ENCODE assay signal across 17 mouse cellular contexts in the genomic region with DNA sequence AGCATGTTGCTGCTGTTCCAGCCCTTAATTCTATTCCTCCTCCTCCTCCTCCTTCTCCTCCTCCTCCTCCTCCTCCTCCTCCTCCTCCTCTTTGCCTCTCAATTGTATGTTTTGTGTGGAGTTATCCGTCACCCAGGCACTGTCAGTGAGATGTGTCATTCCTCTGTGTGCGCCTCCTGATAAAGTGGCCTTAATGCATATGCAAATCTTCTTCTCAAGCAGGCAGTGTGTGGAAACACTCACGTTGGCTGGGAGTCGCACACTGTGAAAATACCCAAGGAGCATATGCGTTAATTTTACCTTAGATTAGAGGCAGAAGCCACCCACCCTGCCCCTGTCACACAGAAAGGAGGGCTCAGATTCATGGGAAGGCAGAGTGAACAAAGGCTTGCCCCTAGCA.
DNase-seq lines count a peak whose midpoint lies in the region; ATAC-seq and TF ChIP-seq lines count a peak whose summit lies in the region.
"Had no signal": no experiment of that assay in that cellular context is flagged by ENCODE, and none has a peak within 500 bp of the region (broad histone marks: within the 10 kb centered on the region; RNA-seq: fewer than 3 reads in every experiment).

No protein-coding gene starts in this region.

- no peaks in the 10 kb centered on the region for H3K9me3 ChIP-seq in hindbrain, embryonic 11.5 days (ENCODE audit: control insufficient read depth, low read length)
- H3K9me3 ChIP-seq in hindbrain, embryonic 16.5 days (ENCODE audit: control insufficient read depth, low read length) = no peaks in the 10 kb centered on the region
- no peaks in the 10 kb centered on the region for H3K9me3 ChIP-seq in midbrain, embryonic 14.5 days (ENCODE audit: control insufficient read depth, low read length)
- H3K9me3 ChIP-seq in midbrain, postnatal 0 days (ENCODE audit: low read length) = no peaks in the 10 kb centered on the region
- no peaks in the 10 kb centered on the region for H3K9me3 ChIP-seq in forebrain, embryonic 14.5 days (replicated peaks; ENCODE audit: control insufficient read depth, low read length)
- H3K9me3 ChIP-seq in liver, embryonic 16.5 days (replicated peaks; ENCODE audit: control insufficient read depth, low read length) = no peaks in the 10 kb centered on the region
- H3K9me3 ChIP-seq: hindbrain, embryonic 15.5 days had no signal

- H3K27me3 ChIP-seq in hindbrain, embryonic 11.5 days (ENCODE audit: control insufficient read depth, insufficient read depth, low read length) = no peaks in the 10 kb centered on the region
- no peaks in the 10 kb centered on the region for H3K27me3 ChIP-seq in hindbrain, embryonic 16.5 days (replicated peaks; ENCODE audit: control insufficient read depth, insufficient read depth, low read length)
- no peaks in the 10 kb centered on the region; the same call in 1 of the 2 replicates for H3K27me3 ChIP-seq in midbrain, embryonic 14.5 days (ENCODE audit: control insufficient read depth, insufficient read depth, low read length)
- no peaks in the 10 kb centered on the region for H3K27me3 ChIP-seq in midbrain, postnatal 0 days (ENCODE audit: insufficient read depth, low read length)
- no peaks in the 10 kb centered on the region for H3K27me3 ChIP-seq in forebrain, embryonic 14.5 days (replicated peaks; ENCODE audit: control insufficient read depth, insufficient read depth, low read length)
- H3K27me3 ChIP-seq in liver, embryonic 16.5 days (ENCODE audit: control insufficient read depth, insufficient read depth, low read depth, low read length) = no peaks in the 10 kb centered on the region
- H3K27me3 ChIP-seq: hindbrain, embryonic 15.5 days had no signal

- no peaks in the 10 kb centered on the region for H3K4me1 ChIP-seq in hindbrain, embryonic 11.5 days (replicated peaks; ENCODE audit: control insufficient read depth, insufficient read depth, low read length)
- no peaks in the 10 kb centered on the region for H3K4me1 ChIP-seq in hindbrain, embryonic 16.5 days (ENCODE audit: control insufficient read depth, insufficient read depth, low read depth, low read length)
- no peaks in the 10 kb centered on the region for H3K4me1 ChIP-seq in midbrain, embryonic 14.5 days (ENCODE audit: control insufficient read depth, insufficient read depth, low read length)
- no peaks in the 10 kb centered on the region for H3K4me1 ChIP-seq in midbrain, postnatal 0 days (ENCODE audit: insufficient read depth, low read length)
- H3K4me1 ChIP-seq in forebrain, embryonic 14.5 days (ENCODE audit: control insufficient read depth, insufficient read depth, low read length) = peaks cover 5% of the 10 kb centered on the region; the same call in 1 of the 2 replicates
- H3K4me1 ChIP-seq in liver, embryonic 16.5 days (ENCODE audit: control insufficient read depth, low read depth, low read length) = no peaks in the 10 kb centered on the region

- H3K36me3 ChIP-seq in hindbrain, embryonic 11.5 days (ENCODE audit: control insufficient read depth, insufficient read depth, low read length) = no peaks in the 10 kb centered on the region
- H3K36me3 ChIP-seq in hindbrain, embryonic 16.5 days (ENCODE audit: control insufficient read depth, insufficient read depth, low read length) = no peaks in the 10 kb centered on the region
- H3K36me3 ChIP-seq in midbrain, embryonic 14.5 days (ENCODE audit: control insufficient read depth, insufficient read depth, low read length) = no peaks in the 10 kb centered on the region
- H3K36me3 ChIP-seq in midbrain, postnatal 0 days (ENCODE audit: insufficient read depth, low read length) = no peaks in the 10 kb centered on the region
- no peaks in the 10 kb centered on the region for H3K36me3 ChIP-seq in forebrain, embryonic 14.5 days (ENCODE audit: control insufficient read depth, insufficient read depth, low read length)
- H3K36me3 ChIP-seq in liver, embryonic 16.5 days (ENCODE audit: control insufficient read depth, insufficient read depth) = no peaks in the 10 kb centered on the region
- H3K36me3 ChIP-seq: hindbrain, embryonic 15.5 days had no signal

- DNase-seq in hindbrain, embryonic 11.5 days (ENCODE audit: low spot score) = peak; percentile 10
- DNase-seq in midbrain, embryonic 14.5 days = peak; percentile 41
- no peak for DNase-seq in midbrain, postnatal 0 days (ENCODE audit: low spot score)
- peak; percentile 58 for DNase-seq in forebrain, embryonic 14.5 days (ENCODE audit: low spot score)
- no peak for DNase-seq in gastrocnemius, postnatal 25 days
- DNase-seq in thymus, postnatal 0 days (ENCODE audit: low spot score) = no peak
- DNase-seq: cerebellum, adult 18-20 months; kidney, adult 18-20 months; kidney, postnatal 25 days; layer of hippocampus, adult 9-11 months; lung, adult 2 months; lung, postnatal 4 days; right cerebral cortex, postnatal 4 days; thymus, adult 18-20 months had no signal

- H3K27ac ChIP-seq in hindbrain, embryonic 11.5 days (ENCODE audit: low read depth, low read length) = no peak overlapping the region
- no peak overlapping the region for H3K27ac ChIP-seq in hindbrain, embryonic 16.5 days (ENCODE audit: low read depth, low read length)
- H3K27ac ChIP-seq in midbrain, embryonic 14.5 days (replicated peaks; ENCODE audit: low read depth, low read length) = no peak overlapping the region
- H3K27ac ChIP-seq in midbrain, postnatal 0 days (ENCODE audit: low read depth, low read length) = no peak overlapping the region
- H3K27ac ChIP-seq in forebrain, embryonic 14.5 days (ENCODE audit: low read depth, low read length) = 0 out of 2 replicates have a peak overlapping the region, but pooled peaks have one; percentile 14
- no peak overlapping the region for H3K27ac ChIP-seq in liver, embryonic 16.5 days (ENCODE audit: low read length)
- H3K27ac ChIP-seq: hindbrain, embryonic 15.5 days had no signal

- no peak overlapping the region for H3K4me2 ChIP-seq in hindbrain, embryonic 11.5 days (replicated peaks; ENCODE audit: low read depth, low read length)
- H3K4me2 ChIP-seq in hindbrain, embryonic 16.5 days (ENCODE audit: low read length) = no peak overlapping the region
- H3K4me2 ChIP-seq in midbrain, embryonic 14.5 days (ENCODE audit: low read length) = no peak overlapping the region
- no peak overlapping the region for H3K4me2 ChIP-seq in midbrain, postnatal 0 days (ENCODE audit: low read depth, low read length, poor library complexity, severe bottlenecking)
- no peak overlapping the region for H3K4me2 ChIP-seq in forebrain, embryonic 14.5 days (ENCODE audit: low read length)
- no peak overlapping the region for H3K4me2 ChIP-seq in liver, embryonic 16.5 days (ENCODE audit: low read depth, low read length)
- H3K4me2 ChIP-seq: hindbrain, embryonic 15.5 days had no signal

- WGBS in hindbrain, embryonic 11.5 days = 15% methylated on average over 5 of the region's 5 CpGs
- WGBS in hindbrain, embryonic 16.5 days = 13% methylated on average over 5 of the region's 5 CpGs
- 11% methylated on average over 5 of the region's 5 CpGs for WGBS in midbrain, embryonic 14.5 days
- 20% methylated on average over 5 of the region's 5 CpGs for WGBS in midbrain, postnatal 0 days
- 14% methylated on average over 5 of the region's 5 CpGs for WGBS in forebrain, embryonic 14.5 days
- WGBS in liver, embryonic 16.5 days (ENCODE audit: insufficient replicate concordance) = 14% methylated on average over 5 of the region's 5 CpGs

- ATAC-seq in hindbrain, embryonic 11.5 days (ENCODE audit: low FRiP score) = peak; percentile 64
- no peak for ATAC-seq in hindbrain, embryonic 16.5 days
- no peak for ATAC-seq in midbrain, embryonic 14.5 days (ENCODE audit: low FRiP score, low TSS enrichment)
- ATAC-seq in midbrain, postnatal 0 days (ENCODE audit: low FRiP score) = no peak
- peak; percentile 55; the same call in 1 of the 2 replicates for ATAC-seq in forebrain, embryonic 14.5 days
- peak; percentile 48; the same call in 1 of the 2 replicates for ATAC-seq in liver, embryonic 16.5 days (ENCODE audit: low read depth)

- H3K9ac ChIP-seq in hindbrain, embryonic 11.5 days (ENCODE audit: low read depth, low read length) = no peak overlapping the region
- H3K9ac ChIP-seq in hindbrain, embryonic 16.5 days (ENCODE audit: low read depth, low read length) = no peak overlapping the region
- H3K9ac ChIP-seq in midbrain, embryonic 14.5 days (replicated peaks; ENCODE audit: low read length) = no peak overlapping the region
- no peak overlapping the region for H3K9ac ChIP-seq in midbrain, postnatal 0 days (replicated peaks; ENCODE audit: low read length, poor library complexity, severe bottlenecking)
- no peak overlapping the region for H3K9ac ChIP-seq in forebrain, embryonic 14.5 days (ENCODE audit: low read length)
- no peak overlapping the region for H3K9ac ChIP-seq in liver, embryonic 16.5 days (ENCODE audit: low read depth, low read length)
- H3K9ac ChIP-seq: hindbrain, embryonic 15.5 days had no signal

- no peak for TF ChIP-seq CTCF in midbrain, postnatal 0 days (IDR thresholded peaks at IDR 0.05)

- no peak overlapping the region for H3K4me3 ChIP-seq in hindbrain, embryonic 11.5 days (ENCODE audit: low read depth, low read length)
- no peak overlapping the region for H3K4me3 ChIP-seq in hindbrain, embryonic 16.5 days (ENCODE audit: low read length)
- no peak overlapping the region for H3K4me3 ChIP-seq in midbrain, embryonic 14.5 days (replicated peaks; ENCODE audit: low read depth, low read length)
- H3K4me3 ChIP-seq in midbrain, postnatal 0 days (ENCODE audit: low read depth, low read length) = no peak overlapping the region
- no peak overlapping the region for H3K4me3 ChIP-seq in forebrain, embryonic 14.5 days (ENCODE audit: low read depth, low read length)
- H3K4me3 ChIP-seq in liver, embryonic 16.5 days (ENCODE audit: low read depth, low read length) = no peak overlapping the region
- H3K4me3 ChIP-seq: hindbrain, embryonic 15.5 days had no signal

Comparison
In these comparisons a context has a peak if more than half of its experiments do, and no peak if none do; other contexts are left out.
1. ATAC-seq: peak in hindbrain, embryonic 11.5 days (single experiment), forebrain, embryonic 14.5 days (single experiment) and liver, embryonic 16.5 days (single experiment); none in hindbrain, embryonic 16.5 days (single experiment), midbrain, embryonic 14.5 days (single experiment) and midbrain, postnatal 0 days (single experiment).
2. DNase-seq: peak in hindbrain, embryonic 11.5 days (single experiment), midbrain, embryonic 14.5 days (single experiment) and forebrain, embryonic 14.5 days (single experiment); none in midbrain, postnatal 0 days (single experiment), gastrocnemius, postnatal 25 days (single experiment) and thymus, postnatal 0 days (single experiment).